Comparison of ENCODE assay signal across 11 mouse cellular contexts in the genomic region with DNA sequence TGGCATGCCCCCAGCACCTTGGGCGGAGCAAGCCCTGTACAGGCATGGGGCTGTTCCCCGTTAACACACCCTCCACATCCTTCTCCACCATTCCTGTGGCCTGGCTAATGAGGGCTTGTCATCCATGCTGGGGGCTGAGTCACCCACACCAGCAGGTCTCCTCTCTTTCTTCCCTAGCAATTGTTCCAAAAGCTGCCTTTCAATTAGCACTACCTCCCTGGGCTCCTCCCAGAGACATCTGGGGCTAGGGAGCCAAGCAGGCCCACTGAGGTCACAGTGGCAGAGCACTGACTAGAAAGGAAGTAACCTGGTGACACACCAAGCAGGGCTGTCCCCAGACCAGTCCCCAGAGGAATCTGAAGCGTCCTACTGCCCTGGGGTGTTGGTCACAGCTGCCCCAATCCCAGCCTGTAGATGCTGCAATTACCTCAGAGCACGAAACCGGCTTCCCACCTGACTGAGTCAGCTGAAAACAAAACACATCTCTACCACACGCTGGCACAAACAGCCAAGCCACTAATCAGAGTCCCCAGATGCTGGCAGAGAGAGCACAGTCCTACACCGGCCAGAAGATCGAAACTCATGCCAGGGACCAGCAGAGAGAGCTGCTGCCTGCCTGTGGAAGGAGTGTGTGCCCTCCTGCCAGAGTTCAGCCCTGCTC. TPM values are rescaled to one million over a fixed set of nuclear protein-coding genes. Genes with fewer than 3 reads are reported as not detected.
DNase-seq lines count a peak whose midpoint lies in the region; ATAC-seq and TF ChIP-seq lines count a peak whose summit lies in the region.
"Had no signal": no experiment of that assay in that cellular context is flagged by ENCODE, and none has a peak within 500 bp of the region (broad histone marks: within the 10 kb centered on the region; RNA-seq: fewer than 3 reads in every experiment).

A gene (plus strand): TSS at position 519 of the 661 bp plus-strand sequence.

- H3K4me3 ChIP-seq in neural tube, embryonic 11.5 days (ENCODE audit: low read depth, low read length) = no peak within 1 kb of the TSS
- no peak within 1 kb of the TSS for H3K4me3 ChIP-seq in intestine, postnatal 0 days (ENCODE audit: low read depth, low read length)
- H3K4me3 ChIP-seq in stomach, embryonic 16.5 days (replicated peaks; ENCODE audit: low read length) = no peak within 1 kb of the TSS

- no peak for ATAC-seq in neural tube, embryonic 11.5 days (ENCODE audit: insufficient read depth, low FRiP score, low TSS enrichment)
- ATAC-seq in intestine, postnatal 0 days = 0 out of 2 replicates have a peak, but pooled peaks have one; percentile 17
- peak; percentile 48; the same call in 1 of the 2 replicates for ATAC-seq in stomach, embryonic 16.5 days (ENCODE audit: insufficient read depth, low FRiP score)

- DNase-seq in adrenal gland, postnatal 14 days = peak; percentile 26
- no peak for DNase-seq in adrenal gland, postnatal 4 days (ENCODE audit: low spot score in 2 of 2)
- no peak for DNase-seq in neural tube, embryonic 11.5 days (ENCODE audit: low spot score)
- DNase-seq in neural tube, embryonic 10.5 days (ENCODE audit: extremely low spot score, low spot score) = no peak
- no peak for DNase-seq in embryo, embryonic 10.5 days (ENCODE audit: low spot score)
- DNase-seq in gastrocnemius, postnatal 25 days = no peak

- WGBS in neural tube, embryonic 11.5 days = 43% methylated on average over 8 of the region's 8 CpGs
- WGBS in intestine, postnatal 0 days = 59% methylated on average over 8 of the region's 8 CpGs
- 62% methylated on average over 8 of the region's 8 CpGs for WGBS in stomach, embryonic 16.5 days

- peaks cover 2% of the 10 kb centered on the region for H3K36me3 ChIP-seq in neural tube, embryonic 11.5 days (ENCODE audit: control insufficient read depth, insufficient read depth, low read length)
- H3K36me3 ChIP-seq in intestine, postnatal 0 days (ENCODE audit: control insufficient read depth, insufficient read depth) = peaks cover under 1% of the 10 kb centered on the region; the same call in 1 of the 2 replicates
- no peaks in the 10 kb centered on the region; the same call in 1 of the 2 replicates for H3K36me3 ChIP-seq in stomach, embryonic 16.5 days (ENCODE audit: control insufficient read depth, insufficient read depth, low read length)

- no peak within 1 kb of the TSS; the same call in none of the 2 replicates for H3K9ac ChIP-seq in neural tube, embryonic 11.5 days (ENCODE audit: low read length)
- no peak within 1 kb of the TSS for H3K9ac ChIP-seq in intestine, postnatal 0 days (ENCODE audit: low read depth, low read length)
- peak within 1 kb of the TSS; percentile 13; the same call in 1 of the 2 replicates for H3K9ac ChIP-seq in stomach, embryonic 16.5 days (ENCODE audit: low read length)

- H3K9me3 ChIP-seq in neural tube, embryonic 11.5 days (ENCODE audit: control insufficient read depth, low read length) = no peaks in the 10 kb centered on the region
- H3K9me3 ChIP-seq in intestine, postnatal 0 days (ENCODE audit: control insufficient read depth) = no peaks in the 10 kb centered on the region
- no peaks in the 10 kb centered on the region for H3K9me3 ChIP-seq in stomach, embryonic 16.5 days (replicated peaks; ENCODE audit: control insufficient read depth, low read length)

- peaks cover 27% of the 10 kb centered on the region for H3K4me1 ChIP-seq in neural tube, embryonic 11.5 days (ENCODE audit: control insufficient read depth, insufficient read depth, low read length)
- H3K4me1 ChIP-seq in intestine, postnatal 0 days (replicated peaks; ENCODE audit: control insufficient read depth, insufficient read depth, low read length) = no peaks in the 10 kb centered on the region
- peaks cover 15% of the 10 kb centered on the region; the same call in 1 of the 2 replicates for H3K4me1 ChIP-seq in stomach, embryonic 16.5 days (ENCODE audit: control insufficient read depth, insufficient read depth, low read length)

- H3K27ac ChIP-seq in neural tube, embryonic 11.5 days (ENCODE audit: low read depth, low read length) = peak within 1 kb of the TSS; percentile 67
- no peak within 1 kb of the TSS for H3K27ac ChIP-seq in intestine, postnatal 0 days (ENCODE audit: low read depth, low read length)
- H3K27ac ChIP-seq in stomach, embryonic 16.5 days (ENCODE audit: low read length) = peak within 1 kb of the TSS; percentile 54; the same call in 1 of the 2 replicates
- H3K27ac ChIP-seq: macrophage had no signal

- 0 out of 2 replicates have a peak, but pooled peaks cover 3% of the 10 kb centered on the region for H3K27me3 ChIP-seq in neural tube, embryonic 11.5 days (ENCODE audit: control insufficient read depth, insufficient read depth, low read length)
- H3K27me3 ChIP-seq in intestine, postnatal 0 days (replicated peaks; ENCODE audit: control insufficient read depth, insufficient read depth, low read length) = no peaks in the 10 kb centered on the region
- no peaks in the 10 kb centered on the region for H3K27me3 ChIP-seq in stomach, embryonic 16.5 days (ENCODE audit: control insufficient read depth, insufficient read depth, low read length)

- TF ChIP-seq CTCF in intestine, postnatal 0 days (IDR thresholded peaks at IDR 0.05; ENCODE audit: low read depth) = no peak

- 0 out of 2 replicates have a peak within 1 kb of the TSS, but pooled peaks have one; percentile 17 for H3K4me2 ChIP-seq in neural tube, embryonic 11.5 days (ENCODE audit: low read depth)
- H3K4me2 ChIP-seq in intestine, postnatal 0 days (replicated peaks; ENCODE audit: low read depth) = peak within 1 kb of the TSS; percentile 52
- no peak within 1 kb of the TSS for H3K4me2 ChIP-seq in stomach, embryonic 16.5 days (ENCODE audit: low read depth, low read length)

RNA-seq across cellular contexts. Expression of the gene that starts here (rescaled TPM):
- total RNA-seq in adrenal gland, postnatal 14 days (2021) = 0.23 and 0.26 TPM in 2 replicates
- total RNA-seq in adrenal gland, postnatal 4 days (2021) = under 1 TPM; 0.25 to 0.34 TPM
- 0.17 and 0.20 TPM in 2 replicates for polyA plus RNA-seq in neural tube, embryonic 11.5 days (2014; fragmentation: Nextera tagmentation; extraction: Ambion mirVana)
- polyA plus RNA-seq in intestine, postnatal 0 days (2015; fragmentation: Nextera tagmentation; extraction: Ambion mirVana) = 0.08 and 0.18 TPM in 2 replicates
- polyA plus RNA-seq in stomach, embryonic 16.5 days (2015; fragmentation: Nextera tagmentation; extraction: Ambion mirVana) = 3.6 and 5.9 TPM in 2 replicates
- total RNA-seq in gastrocnemius, postnatal 25 days (2021) = not detected
- total RNA-seq: heart, adult 18-20 months had no signal
- polyA plus RNA-seq: macrophage; urinary bladder, adult 2 months had no signal

Comparison
In these comparisons a context has a peak if more than half of its experiments do, and no peak if none do; other contexts are left out.
1. Peak in DNase-seq in adrenal gland, postnatal 14 days; RNA of the gene not detected or under 1 TPM.
2. Peak in ATAC-seq and H3K4me2 ChIP-seq in intestine, postnatal 0 days; RNA of the gene not detected or under 1 TPM.